Mouse (Mus musculus) E14TG2a.4 (cell line): ENCODE measurements at regions not wholly inside any gene's neighbourhood (a gene's known extent, or its start where the extent isn't known, plus 50 kb on each side); places are given as distances from the start of the nearest gene placed in this dataset.

ENCODE experiments used
- CTCF ChIP-seq: conservative IDR thresholded peaks from 2 replicates; pipeline ENCODE4 v1.5.1; 2014; ENCODE audit warnings: low read length
- NANOG ChIP-seq: IDR thresholded peaks from 2 replicates; pipeline ENCODE4 v1.6.1; 2014; ENCODE audit warnings: borderline replicate concordance, low read length, mixed read lengths

GRCm38 (mm10) chr3:8009966-8010365 is 1389.7 kb upstream of the 1700008P02Rik start:
- TF ChIP-seq NANOG, result no peak
- TF ChIP-seq CTCF, result no peak
